Mouse (Mus musculus): ENCODE results near the gene Afap1l2.

GRCm38 (mm10) chr19:56874601-56875315 lies 133.3 kb downstream of the Afap1l2 start:
- TF ChIP-seq CTCF (IDR thresholded peaks at IDR 0.05; ENCODE audit: control insufficient read depth, insufficient read depth, insufficient read length): no peak
- no peak for TF ChIP-seq MYOG (IDR thresholded peaks at IDR 0.05; ENCODE audit: control insufficient read depth, extremely low read depth, insufficient read length)
- no peak for TF ChIP-seq MYOD1 (IDR thresholded peaks at IDR 0.05; ENCODE audit: control insufficient read depth, insufficient read length, low read depth)
